Mouse (Mus musculus): ENCODE results near the gene Sart1. TPM values are rescaled to one million over a fixed set of nuclear protein-coding genes. Genes with fewer than 3 reads are reported as not detected.

Gene Sart1
- polyA plus RNA-seq (2017; shearing (Covaris generic)) = 26.6 TPM

GRCm38 (mm10) chr19:5388588-5389242, at the start of gene Sart1:
Sart1 (minus strand) TSS chr19:5388703.

GRCm38 (mm10) chr19:5424782-5425741, 36.6 kb upstream of the Sart1 start, which contains the start of the genes Drap1 and AI837181:
Drap1 (minus strand) TSS chr19:5424979.
AI837181 (plus strand) TSS chr19:5425144.

DNA sequence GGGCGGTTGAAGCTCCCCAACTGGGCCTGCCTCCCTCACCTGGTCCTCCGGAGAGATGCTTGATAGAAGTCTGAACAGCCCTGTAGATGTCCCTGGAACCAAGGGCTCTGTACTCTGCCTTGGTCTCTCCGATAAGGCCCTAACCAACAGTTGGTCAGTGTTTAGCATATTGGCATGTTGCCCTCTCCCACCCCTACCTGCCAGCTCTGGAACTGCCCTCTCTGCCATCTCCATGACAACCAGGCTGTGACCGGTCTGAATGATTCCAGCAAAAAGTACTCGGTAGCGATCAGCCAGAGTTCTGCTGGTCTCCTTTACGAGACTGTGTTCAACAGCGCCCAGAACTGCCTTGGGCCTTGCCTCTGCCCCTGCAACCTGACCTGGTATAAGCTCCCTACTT, 13.8 kb upstream of the Sart1 start, which contains the start of gene Tsga10ip:
TSS of gene Tsga10ip (minus strand) at position 234 of the 400 bp plus-strand sequence.

GRCm38 (mm10) chr19:5367053-5367359, 21.5 kb downstream of the Sart1 start, which contains the start of gene Banf1:
Banf1 (minus strand) TSS chr19:5367168.

GRCm38 (mm10) chr19:5366175-5367052, 22.1 kb downstream of the Sart1 start, which contains the start of gene Eif1ad:
Eif1ad (plus strand) TSS chr19:5366741.

DNA sequence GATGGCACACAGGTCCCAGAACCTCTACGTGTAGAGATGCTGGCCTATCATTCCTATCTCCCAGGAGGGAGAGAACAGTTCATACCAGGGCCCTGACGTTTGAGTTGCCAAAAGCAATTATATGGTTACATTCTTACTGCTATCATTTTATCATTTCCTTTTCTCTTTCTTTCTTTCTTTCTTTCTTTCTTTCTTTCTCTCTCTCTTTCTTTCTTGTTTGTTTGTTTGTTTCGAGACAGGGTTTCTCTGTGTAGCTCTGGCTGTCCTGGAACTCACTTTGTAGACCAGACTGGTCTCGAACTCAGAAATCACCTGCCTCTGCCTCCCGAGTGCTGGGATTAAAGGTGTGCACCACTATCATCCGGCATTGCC, 39.0 kb downstream of the Sart1 start, which contains the start of gene Cst6:
TSS of gene Cst6 (minus strand) at position 73 of the 372 bp plus-strand sequence.

DNA sequence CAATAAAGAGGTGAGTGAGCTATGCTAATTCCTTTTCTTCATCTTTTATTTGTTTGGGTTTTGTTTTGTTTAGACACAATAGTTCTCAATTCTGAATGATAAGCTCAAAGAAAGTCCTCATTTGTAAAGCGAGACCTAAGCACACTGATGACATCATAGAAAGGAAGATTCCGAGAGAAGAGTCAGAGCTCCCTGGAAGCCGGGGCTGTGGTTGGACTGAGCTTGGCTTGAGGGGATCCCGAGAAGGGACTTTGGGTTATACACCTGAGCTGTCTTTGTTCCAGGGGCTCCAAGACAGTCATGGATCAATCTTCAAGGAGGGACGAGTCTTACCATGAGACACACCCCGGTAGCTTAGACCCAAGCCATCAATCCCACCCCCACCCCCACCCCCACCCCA, 53.1 kb downstream of the Sart1 start, which contains the start of gene Catsper1:
TSS of gene Catsper1 (plus strand) at position 301 of the 400 bp plus-strand sequence.

Other genes with a start within 250 kb of the Sart1 start
- gene Pacs1, start 115.6 kb downstream of the Sart1 start, polyA plus RNA-seq (2017; shearing (Covaris generic)) = 15.1 TPM
- gene Sf3b2, start 93.2 kb downstream of the Sart1 start, polyA plus RNA-seq (2017; shearing (Covaris generic)) = 449 TPM
- gene Gal3st3, start 90.4 kb downstream of the Sart1 start, polyA plus RNA-seq (2017; shearing (Covaris generic)) = not detected
- gene Catsper1, start 53.0 kb downstream of the Sart1 start, polyA plus RNA-seq (2017; shearing (Covaris generic)) = not detected
- 1.4 TPM for gene Cst6, start 39.1 kb downstream of the Sart1 start, polyA plus RNA-seq (2017; shearing (Covaris generic))
- gene Eif1ad, start 22.0 kb downstream of the Sart1 start, polyA plus RNA-seq (2017; shearing (Covaris generic)) = 66.3 TPM
- gene Banf1, start 21.5 kb downstream of the Sart1 start, polyA plus RNA-seq (2017; shearing (Covaris generic)) = 350 TPM
- 1.0 TPM for gene Tsga10ip, start 13.8 kb upstream of the Sart1 start, polyA plus RNA-seq (2017; shearing (Covaris generic))
- gene Drap1, start 36.3 kb upstream of the Sart1 start, polyA plus RNA-seq (2017; shearing (Covaris generic)) = 73.1 TPM
- gene AI837181, start 36.4 kb upstream of the Sart1 start, polyA plus RNA-seq (2017; shearing (Covaris generic)) = 14.3 TPM
- not detected for gene Fosl1, start 58.8 kb upstream of the Sart1 start, polyA plus RNA-seq (2017; shearing (Covaris generic))
- 3.6 TPM for gene Ccdc85b, start 69.2 kb upstream of the Sart1 start, polyA plus RNA-seq (2017; shearing (Covaris generic))
- 178 TPM for gene Fibp, start 71.9 kb upstream of the Sart1 start, polyA plus RNA-seq (2017; shearing (Covaris generic))
- gene Ctsw, start 79.8 kb upstream of the Sart1 start, polyA plus RNA-seq (2017; shearing (Covaris generic)) = 115 TPM
- 2.3 TPM for gene Efemp2, start 85.3 kb upstream of the Sart1 start, polyA plus RNA-seq (2017; shearing (Covaris generic))
- 70.5 TPM for gene Mus81, start 99.7 kb upstream of the Sart1 start, polyA plus RNA-seq (2017; shearing (Covaris generic))
- 4,187 TPM for gene Cfl1, start 101.8 kb upstream of the Sart1 start, polyA plus RNA-seq (2017; shearing (Covaris generic))
- 0.27 TPM for gene 1700020D05Rik, start 115.1 kb upstream of the Sart1 start, polyA plus RNA-seq (2017; shearing (Covaris generic))
- 18.4 TPM for gene Snx32, start 121.8 kb upstream of the Sart1 start, polyA plus RNA-seq (2017; shearing (Covaris generic))
- not detected for gene Ovol1, start 171.9 kb upstream of the Sart1 start, polyA plus RNA-seq (2017; shearing (Covaris generic))
- 19.4 TPM for gene Ap5b1, start 179.3 kb upstream of the Sart1 start, polyA plus RNA-seq (2017; shearing (Covaris generic))
- 89.1 TPM for gene Rnaseh2c, start 213.2 kb upstream of the Sart1 start, polyA plus RNA-seq (2017; shearing (Covaris generic))
- gene Kat5, start 221.5 kb upstream of the Sart1 start, polyA plus RNA-seq (2017; shearing (Covaris generic)) = 59.7 TPM
- 165 TPM for gene Rela, start 248.8 kb upstream of the Sart1 start, polyA plus RNA-seq (2017; shearing (Covaris generic))